Mouse (Mus musculus): ENCODE data around the gene Tspan14. TPM values are rescaled to one million over a fixed set of nuclear protein-coding genes. Genes with fewer than 3 reads are reported as not detected.

Tspan14 gene
- polyA plus RNA-seq, 1 experiment from 2014 or later, result 59.0 TPM

DNA sequence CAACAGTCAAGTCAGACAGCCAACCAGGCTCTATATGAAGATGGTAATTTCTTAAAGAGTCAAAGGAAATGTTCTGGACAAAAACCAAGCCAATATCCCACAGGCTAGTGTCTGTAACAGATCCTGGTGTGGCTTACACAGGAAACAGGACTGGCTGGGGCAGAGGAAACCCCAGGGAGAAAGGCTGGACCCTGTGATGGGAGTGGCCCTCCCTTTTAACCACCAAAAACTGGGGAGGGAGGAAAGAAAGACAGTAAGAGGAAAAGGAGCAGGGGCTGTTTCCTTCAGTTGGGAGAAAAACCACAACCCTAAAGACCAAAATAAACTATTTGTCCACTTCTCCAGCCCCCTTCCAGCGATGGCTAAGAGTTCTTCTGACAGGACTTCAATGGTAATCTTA is 11.5 kb downstream of the Tspan14 start:
- POLR2A ChIA-PET, result no interaction called here
- H3K27me3 ChIP-seq, result no peaks in the 10 kb centered on the region
- in situ Hi-C loops (cut with MboI; ENCODE audit: low pct_unique_long_range_greater_than_20kb), result no loop called here
- CTCF ChIA-PET, result interaction anchor here (1.3 to 5.4 kb wide), 2 partner anchors 10 to 37 kb away, joined by 3 to 28 read pairs; no protein-coding TSS in a partner anchor
- DNase-seq (ENCODE audit: low read depth, low spot score) (no peak), ATAC-seq (no peak)
- TF ChIP-seq CTCF (IDR thresholded peaks at IDR 0.05), result no peak

DNA sequence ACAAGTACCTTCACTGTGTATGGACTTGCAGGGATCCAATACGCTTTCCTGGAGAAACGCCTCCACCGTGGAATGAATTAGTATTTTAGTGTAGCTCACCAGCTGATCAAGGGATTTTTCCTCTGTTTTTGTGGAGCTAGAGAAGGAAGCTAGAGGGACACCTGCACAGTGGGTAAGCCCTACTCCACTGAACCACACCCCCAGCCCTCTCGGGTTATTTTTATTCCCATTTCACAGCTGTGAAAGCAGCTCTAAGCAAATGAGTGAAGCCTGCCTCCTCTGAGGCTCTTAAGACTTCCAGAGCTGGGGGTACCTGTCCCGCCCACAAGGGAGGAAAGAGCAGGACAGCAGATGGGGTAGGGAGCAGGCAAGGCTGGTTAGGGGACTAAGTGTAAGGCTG is 13.2 kb downstream of the Tspan14 start:
- no peaks in the 10 kb centered on the region for H3K27me3 ChIP-seq
- POLR2A ChIA-PET, result no interaction called here

DNA sequence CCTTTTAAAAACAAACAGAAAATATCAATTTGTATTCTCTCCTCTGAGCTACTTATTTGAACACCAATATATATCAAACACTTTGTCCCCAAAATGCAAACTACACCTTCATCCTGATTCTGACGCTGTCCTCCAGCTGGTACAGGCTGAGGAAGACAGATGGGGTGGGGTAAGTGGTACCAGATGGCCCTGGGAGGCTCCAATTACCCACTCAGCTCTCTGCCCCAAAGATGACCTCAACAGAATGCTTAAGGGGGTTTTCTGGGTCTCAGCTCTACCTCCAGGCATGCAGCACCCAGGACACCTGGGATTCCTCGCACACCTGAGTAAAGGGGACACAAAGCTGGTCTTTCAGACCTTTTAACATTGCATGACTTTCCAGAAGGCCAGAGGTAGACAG is 13.9 kb downstream of the Tspan14 start:
- POLR2A ChIA-PET, result no interaction called here
- CTCF ChIA-PET, result interaction anchor here (1.0 to 2.4 kb wide), 4 partner anchors 12 to 35 kb away, joined by 4 to 8 read pairs (median 4); no protein-coding TSS in a partner anchor
- in situ Hi-C loops (cut with MboI; ENCODE audit: low pct_unique_long_range_greater_than_20kb), result no loop called here
- no peak for ATAC-seq
- H3K27me3 ChIP-seq, result no peaks in the 10 kb centered on the region
- no peak for DNase-seq (ENCODE audit: low read depth, low spot score)
- TF ChIP-seq CTCF (IDR thresholded peaks at IDR 0.05), result no peak

More for the DNA sequence above, 13.2 kb downstream of the Tspan14 start:
- in situ Hi-C loops (cut with MboI; ENCODE audit: low pct_unique_long_range_greater_than_20kb), result no loop called here
- CTCF ChIA-PET, result interaction anchor here (1.5 to 2.4 kb wide), 2 partner anchors 14 to 36 kb away, joined by 5 to 8 read pairs; no protein-coding TSS in a partner anchor
- ATAC-seq, result no peak
- DNase-seq (ENCODE audit: low read depth, low spot score), result no peak
- no peak for TF ChIP-seq CTCF (IDR thresholded peaks at IDR 0.05)

DNA sequence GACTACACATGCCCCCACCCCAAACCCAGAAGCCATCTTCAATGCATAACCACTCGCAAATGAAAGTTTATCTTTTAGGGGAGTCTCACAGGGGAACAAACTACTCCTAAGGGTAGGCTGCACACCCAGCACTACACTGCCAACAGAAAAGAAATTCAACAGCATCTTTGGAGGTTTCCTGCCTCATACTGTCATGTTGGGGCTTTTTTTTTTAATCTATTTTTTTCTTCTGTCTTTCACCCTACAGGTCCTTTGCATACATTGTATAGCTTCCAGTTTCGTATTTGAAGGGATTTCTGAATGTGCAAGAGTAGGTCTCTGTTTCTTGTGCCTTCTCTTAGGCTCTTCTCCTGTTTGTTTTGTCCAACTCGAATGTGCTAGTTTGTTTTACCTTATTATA is 14.3 kb downstream of the Tspan14 start:
- H3K27me3 ChIP-seq, result no peaks in the 10 kb centered on the region
- ChIA-PET POLR2A (no interaction called here), CTCF (interaction anchor here (1.0 to 2.4 kb wide), 4 partner anchors 12 to 35 kb away, joined by 4 to 8 read pairs (median 4); no protein-coding TSS in a partner anchor)
- in situ Hi-C loops (cut with MboI; ENCODE audit: low pct_unique_long_range_greater_than_20kb), result no loop called here
- no peak for TF ChIP-seq CTCF (IDR thresholded peaks at IDR 0.05)
- ATAC-seq (no peak), DNase-seq (ENCODE audit: low read depth, low spot score) (no peak)

DNA sequence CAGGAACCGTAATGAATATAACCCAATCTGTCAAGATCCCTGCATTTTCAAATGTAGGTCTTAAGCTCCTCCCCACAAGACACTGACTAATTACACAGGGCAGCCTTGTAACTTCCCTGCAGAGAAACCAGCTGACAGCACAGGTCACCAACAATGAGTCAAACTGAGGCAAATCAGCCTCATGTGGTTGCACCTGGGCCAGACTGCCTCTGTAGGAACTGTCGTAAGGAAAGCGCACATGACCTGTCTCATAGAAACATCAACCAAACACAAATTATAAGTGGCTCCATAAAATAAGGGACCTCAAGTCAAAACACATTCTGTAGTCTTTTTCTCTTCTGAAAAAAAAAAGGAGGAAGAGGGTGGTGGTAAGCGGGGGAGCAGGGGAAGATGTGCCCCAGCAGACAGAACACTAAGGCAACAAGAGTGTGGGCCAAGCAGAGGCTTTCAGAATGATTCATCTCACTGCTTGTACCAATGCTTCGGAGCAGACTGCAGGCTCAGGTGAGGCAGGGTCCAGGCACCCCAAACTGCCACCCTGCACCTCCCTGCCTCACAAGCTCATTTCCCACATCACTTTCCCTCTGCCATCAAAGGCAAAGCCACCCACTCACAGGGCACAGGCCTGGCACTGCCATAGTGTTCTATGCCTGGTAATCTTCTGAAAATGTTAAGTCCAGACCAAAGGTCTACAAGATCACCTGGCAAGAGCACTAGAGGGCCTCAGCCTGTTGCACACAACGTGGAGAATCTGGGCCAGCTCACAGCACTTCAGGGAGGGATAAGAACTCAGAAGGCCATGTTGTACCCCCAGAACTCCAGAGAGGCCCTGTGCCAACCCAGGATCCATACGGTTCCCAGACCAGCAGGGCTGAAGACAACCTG is 16.6 kb downstream of the Tspan14 start:
- TF ChIP-seq CTCF (IDR thresholded peaks at IDR 0.05), result no peak
- CTCF ChIA-PET, result interaction anchor here (0.9 to 4.0 kb wide), 6 partner anchors 12 to 39 kb away, joined by 3 to 21 read pairs (median 4); no protein-coding TSS in a partner anchor
- DNase-seq (ENCODE audit: low read depth, low spot score) (no peak), ATAC-seq (no peak)
- in situ Hi-C loops (cut with MboI; ENCODE audit: low pct_unique_long_range_greater_than_20kb), result no loop called here
- POLR2A ChIA-PET, result interaction anchor here (0.7 kb wide), 1 partner anchor 16 kb away, joined by 3 read pairs; no protein-coding TSS in a partner anchor
- no peaks in the 10 kb centered on the region for H3K27me3 ChIP-seq

DNA sequence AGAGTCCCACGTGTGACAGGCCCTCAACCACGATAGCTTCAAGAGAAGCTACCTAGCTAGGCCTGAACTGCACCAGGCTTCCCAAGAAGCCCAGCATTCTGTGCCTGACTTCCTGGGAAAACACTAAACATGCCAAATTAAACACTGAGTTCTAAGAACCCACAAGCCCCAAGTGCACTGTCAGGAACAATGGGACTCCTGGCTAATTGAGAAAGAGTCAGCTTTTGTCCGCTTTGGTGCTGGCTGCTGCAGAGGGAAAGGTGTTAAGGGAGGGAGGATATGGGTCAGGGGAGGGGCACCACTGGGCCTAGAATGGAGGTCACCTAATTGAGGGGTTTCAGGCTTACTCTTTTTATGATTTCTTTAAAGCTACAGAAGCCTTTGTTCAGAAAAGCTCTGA is 17.6 kb downstream of the Tspan14 start:
- DNase-seq (ENCODE audit: low read depth, low spot score) (no peak), ATAC-seq (peak; percentile 31)
- ChIA-PET POLR2A (no interaction called here), CTCF (interaction anchor here (0.9 to 4.0 kb wide), 6 partner anchors 9 to 38 kb away, joined by 3 to 21 read pairs (median 4); no protein-coding TSS in a partner anchor)
- in situ Hi-C loops (cut with MboI; ENCODE audit: low pct_unique_long_range_greater_than_20kb), result no loop called here
- no peaks in the 10 kb centered on the region for H3K27me3 ChIP-seq
- no peak for TF ChIP-seq CTCF (IDR thresholded peaks at IDR 0.05)

DNA sequence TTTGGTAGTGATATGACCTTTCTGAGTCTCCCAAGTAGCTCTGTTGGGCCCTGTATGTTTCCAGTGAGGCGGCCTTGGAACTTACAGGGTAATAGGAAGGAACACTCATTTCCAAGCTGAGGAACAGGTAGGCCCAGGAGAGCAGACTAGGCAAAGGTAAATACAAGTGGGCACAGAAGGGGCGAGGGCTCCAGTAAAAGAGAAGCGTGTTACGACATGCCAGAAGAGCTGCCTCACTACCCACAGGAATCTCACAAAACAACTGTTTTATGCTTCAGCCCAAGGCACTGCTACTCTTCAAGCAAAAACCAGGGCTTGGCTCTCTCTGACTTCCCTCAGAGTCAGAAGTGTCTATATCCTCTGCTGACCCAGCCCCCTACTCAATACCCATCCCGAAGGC is 18.1 kb downstream of the Tspan14 start:
- H3K27me3 ChIP-seq, result no peaks in the 10 kb centered on the region
- POLR2A ChIA-PET, result interaction anchor here (1.0 kb wide), 1 partner anchor 17 kb away, joined by 12 read pairs; the partner anchor contains the start of gene Tspan14

DNA sequence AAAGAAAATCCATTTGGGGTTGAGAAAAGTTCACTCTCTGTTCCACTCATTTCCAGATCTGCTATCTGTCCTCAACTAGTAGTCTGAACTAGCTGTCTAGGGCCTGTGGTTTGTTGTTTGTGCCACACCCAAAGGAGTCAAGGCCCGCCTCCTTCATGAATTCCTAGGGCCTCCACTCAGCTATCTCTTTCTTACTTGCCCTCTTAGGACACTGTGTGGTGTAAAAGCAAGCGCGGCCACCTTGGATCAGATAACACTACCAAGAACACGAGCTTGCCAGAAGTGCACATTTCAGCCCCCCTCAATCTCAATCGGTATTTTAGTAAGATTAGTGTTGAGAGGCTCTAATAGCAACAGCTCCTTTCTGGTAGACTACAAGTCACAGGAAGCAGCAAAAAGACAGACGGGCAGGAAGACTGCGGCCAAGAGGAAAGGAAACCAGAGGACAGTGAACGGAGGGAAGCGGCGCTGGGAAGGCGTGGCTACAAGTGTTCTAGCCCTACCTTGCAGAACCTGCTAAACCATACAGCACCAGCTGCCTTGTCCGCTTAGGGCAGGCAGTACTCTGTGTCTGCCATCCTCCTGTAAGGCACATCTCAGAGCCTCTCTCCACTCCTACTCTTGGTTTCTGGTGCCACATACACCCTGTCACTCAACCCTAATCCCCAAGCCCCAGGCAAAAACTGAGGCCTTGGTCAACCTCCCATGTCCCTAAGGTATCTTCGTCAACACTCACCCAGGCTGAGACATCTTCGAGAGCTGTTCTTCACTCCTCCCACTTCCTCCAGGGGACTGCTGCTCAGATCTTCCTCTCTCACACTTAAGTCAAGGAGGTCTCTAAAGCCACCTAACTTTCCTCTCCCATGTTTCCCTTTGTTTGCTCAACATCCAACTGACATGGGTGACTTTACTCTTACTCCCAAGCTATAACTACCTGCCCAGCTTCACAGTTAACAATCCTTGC is 18.9 kb downstream of the Tspan14 start:
- DNase-seq (ENCODE audit: low read depth, low spot score), result no peak
- ATAC-seq, result no peak
- H3K27me3 ChIP-seq, result no peaks in the 10 kb centered on the region
- TF ChIP-seq CTCF (IDR thresholded peaks at IDR 0.05), result no peak
- CTCF ChIA-PET, result interaction anchor here (0.6 to 4.0 kb wide), 7 partner anchors 10 to 88 kb away, joined by 3 to 21 read pairs (median 4); no protein-coding TSS in a partner anchor
- in situ Hi-C loops (cut with MboI; ENCODE audit: low pct_unique_long_range_greater_than_20kb), result no loop called here
- POLR2A ChIA-PET, result interaction anchor here (1.0 to 1.5 kb wide), 4 partner anchors 8 to 18 kb away, joined by 3 to 12 read pairs (median 4); partner anchors contain the start of gene Tspan14

More for the DNA sequence above, 18.1 kb downstream of the Tspan14 start:
- ATAC-seq (peak; percentile 91), DNase-seq (ENCODE audit: low read depth, low spot score) (no peak)
- in situ Hi-C loops (cut with MboI; ENCODE audit: low pct_unique_long_range_greater_than_20kb), result no loop called here
- CTCF ChIA-PET, result interaction anchor here (0.6 to 4.0 kb wide), 7 partner anchors 9 to 87 kb away, joined by 3 to 21 read pairs (median 4); no protein-coding TSS in a partner anchor
- TF ChIP-seq CTCF (IDR thresholded peaks at IDR 0.05), result no peak

DNA sequence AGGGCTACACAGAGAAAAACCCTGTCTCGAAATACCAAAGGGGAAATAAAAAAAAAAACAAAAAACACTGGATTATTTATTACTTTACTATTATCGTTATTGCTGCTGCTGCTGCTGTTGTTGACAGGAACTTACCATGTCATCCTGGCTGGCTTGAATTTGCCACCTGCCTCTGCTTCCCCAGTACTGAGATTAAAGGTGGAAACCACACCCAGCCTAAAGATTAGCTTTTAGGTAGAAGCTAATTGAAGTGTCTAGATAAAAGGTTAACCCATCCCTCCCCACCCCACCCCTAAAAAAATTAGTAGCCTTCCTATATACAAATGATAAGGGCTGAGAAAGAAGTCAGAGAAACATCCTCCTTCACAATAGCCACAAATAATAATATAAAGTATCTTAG is 22.8 kb downstream of the Tspan14 start:
- TF ChIP-seq CTCF (IDR thresholded peaks at IDR 0.05), result no peak
- no peak for ATAC-seq
- in situ Hi-C loops (cut with MboI; ENCODE audit: low pct_unique_long_range_greater_than_20kb), result no loop called here
- POLR2A ChIA-PET, result no interaction called here
- no peaks in the 10 kb centered on the region for H3K27me3 ChIP-seq
- CTCF ChIA-PET, result no interaction called here
- no peak for DNase-seq (ENCODE audit: low read depth, low spot score)

DNA sequence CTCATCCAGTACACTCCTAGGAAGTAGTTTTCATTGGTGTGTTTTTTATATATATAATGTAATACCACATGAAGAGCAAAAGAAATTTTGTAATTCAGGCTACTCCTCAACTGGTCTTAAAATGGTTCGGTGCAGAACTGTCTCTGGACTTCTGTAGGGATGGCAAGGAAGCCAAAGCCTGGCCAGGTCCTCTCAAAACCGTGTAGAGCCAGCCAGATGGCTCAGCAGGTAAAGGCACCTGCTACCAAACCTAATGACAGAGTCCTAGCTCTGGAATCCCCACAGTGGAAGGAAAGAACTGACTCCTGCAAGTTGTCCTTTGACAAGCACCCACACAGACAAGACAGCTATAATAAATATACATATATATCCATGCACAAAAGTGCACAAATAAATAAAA is 24.2 kb downstream of the Tspan14 start:
- POLR2A ChIA-PET, result no interaction called here
- CTCF ChIA-PET, result interaction anchor here (0.7 kb wide), 1 partner anchor 15 kb away, joined by 3 read pairs; no protein-coding TSS in a partner anchor
- in situ Hi-C loops (cut with MboI; ENCODE audit: low pct_unique_long_range_greater_than_20kb), result no loop called here
- no peaks in the 10 kb centered on the region for H3K27me3 ChIP-seq
- TF ChIP-seq CTCF (IDR thresholded peaks at IDR 0.05), result no peak
- no peak for DNase-seq (ENCODE audit: low read depth, low spot score)
- no peak for ATAC-seq
